Mouse (Mus musculus) forebrain, embryonic 10.5 days (tissue): ENCODE results near the gene Tnrc6c. TPM values are rescaled to one million over a fixed set of nuclear protein-coding genes. Genes with fewer than 3 reads are reported as not detected.

Experiments used
- DNase-seq: peaks from one replicate; pipeline ENCODE4 v3.0.0-alpha.2; 2017; ENCODE audit warnings: low spot score; ENCODE audit errors: extremely low spot score
- H3K27ac ChIP-seq: fragments of 300-500 bp; sonication (generic); 2 replicates; pipeline ENCODE4 v1.5.1; 2016; ENCODE audit warnings: mild to moderate bottlenecking
- H3K27me3 ChIP-seq: fragments of 300-500 bp; sonication (generic); 2 replicates; pipeline ENCODE4 v1.6.1; 2016; ENCODE audit warnings: mild to moderate bottlenecking; ENCODE audit not compliant: poor library complexity, severe bottlenecking
- H3K36me3 ChIP-seq: fragments of 300-500 bp; sonication (generic); replicated peaks from 2 replicates; pipeline ENCODE4 v1.6.1; 2016; ENCODE audit warnings: mild to moderate bottlenecking, moderate library complexity
- H3K4me1 ChIP-seq: fragments of 300-500 bp; sonication (generic); 2 replicates; pipeline ENCODE4 v1.6.1; 2016
- H3K4me3 ChIP-seq: fragments of 300-500 bp; sonication (generic); 2 replicates; pipeline ENCODE4 v1.5.1; 2016; ENCODE audit warnings: mild to moderate bottlenecking, moderate library complexity
- H3K9me3 ChIP-seq: fragments of 300-500 bp; sonication (generic); 2 replicates; pipeline ENCODE4 v1.6.1; 2016; ENCODE audit warnings: mild to moderate bottlenecking, moderate library complexity
- WGBS: fragments of 180-500 bp; shearing (Covaris S2); methylation state at CpG from one replicate; pipeline ENCODE4 v1.1.7; 2016; 5-methylcytosine and 5-hydroxymethylcytosine counted together
- polyA plus RNA-seq: library from polyadenylated mRNA; unstranded; fragments of >200 nt; fragmentation: Nextera tagmentation; extraction: Ambion mirVana; gene quantifications from 2 replicates; pipeline ENCODE4 v1.2.1, GENCODE M21; 2016

Tnrc6c gene
- polyA plus RNA-seq, 1 experiment from 2014 or later: 12.0 TPM

- Histone ChIP-seq H3K27ac (peak overlapping the region; percentile 85), H3K36me3 (peaks cover 42% of the 10 kb centered on the region), H3K4me1 (peaks cover 32% of the 10 kb centered on the region), H3K4me3 (peak overlapping the region; percentile 92), H3K27me3 (0 out of 2 replicates have a peak, but pooled peaks cover 4% of the 10 kb centered on the region), H3K9me3 (no peaks in the 10 kb centered on the region)
- peak; percentile 82 for DNase-seq
- under 1% methylated on average over 21 of the region's 21 CpGs for WGBS
Observed at GRCm38 (mm10) chr11:117810401-117811046, 156.4 kb downstream of the Tnrc6c start.

Other genes with a start within 250 kb of the Tnrc6c start
- gene Gm11733, start 169.9 kb upstream of the Tnrc6c start, polyA plus RNA-seq: not detected in 2 replicates
- 1.4 and 1.5 TPM in 2 replicates for gene Tmc8, start 127.8 kb downstream of the Tnrc6c start, polyA plus RNA-seq
- gene Tmc6, start 127.9 kb downstream of the Tnrc6c start, polyA plus RNA-seq: 11.0 and 12.2 TPM in 2 replicates
- 1.8 and 3.2 TPM in 2 replicates for gene 6030468B19Rik, start 143.4 kb downstream of the Tnrc6c start, polyA plus RNA-seq
- 0.17 and 0.58 TPM in 2 replicates for gene Gm20708, start 155.4 kb downstream of the Tnrc6c start, polyA plus RNA-seq
- gene Syngr2, start 155.4 kb downstream of the Tnrc6c start, polyA plus RNA-seq: 36.9 and 38.0 TPM in 2 replicates
- 4.0 and 4.8 TPM in 2 replicates for gene Afmid, start 171.6 kb downstream of the Tnrc6c start, polyA plus RNA-seq
- gene Tk1, start 171.8 kb downstream of the Tnrc6c start, polyA plus RNA-seq: 167 and 178 TPM in 2 replicates
- gene Birc5, start 195.0 kb downstream of the Tnrc6c start, polyA plus RNA-seq: 412 and 424 TPM in 2 replicates
- not detected in 2 replicates for gene Tmem235, start 206.5 kb downstream of the Tnrc6c start, polyA plus RNA-seq
- 4.4 and 6.4 TPM in 2 replicates for gene Tha1, start 219.2 kb downstream of the Tnrc6c start, polyA plus RNA-seq